Mouse (Mus musculus): Measurements from ENCODE around the gene Clec9a.

Clec9a gene

GRCm38 (mm10) chr6:129408562-129408961, at the start of gene Clec9a:
TSS of gene Clec9a (plus strand) at chr6:129408862.
- DNase-seq = no peak

GRCm38 (mm10) chr6:129359515-129359914, 49.1 kb upstream of the Clec9a start:
- no peak for DNase-seq

GRCm38 (mm10) chr6:129363942-129364341, 44.7 kb upstream of the Clec9a start:
- DNase-seq = no peak

GRCm38 (mm10) chr6:129365959-129366359, 42.7 kb upstream of the Clec9a start:
- no peak for DNase-seq

GRCm38 (mm10) chr6:129369374-129370132, 39.1 kb upstream of the Clec9a start:
- no peak for DNase-seq

- DNase-seq = no peak
Observed at GRCm38 (mm10) chr6:129374937-129375471, 33.7 kb upstream of the Clec9a start.

- DNase-seq = no peak
Observed at GRCm38 (mm10) chr6:129380454-129380853, 28.2 kb upstream of the Clec9a start.

- no peak for DNase-seq
Observed at GRCm38 (mm10) chr6:129381736-129382135, 26.9 kb upstream of the Clec9a start.

GRCm38 (mm10) chr6:129383466-129383865, 25.2 kb upstream of the Clec9a start:
- DNase-seq = no peak

- no peak for DNase-seq
Observed at GRCm38 (mm10) chr6:129385000-129385399, 23.7 kb upstream of the Clec9a start.

- DNase-seq = no peak
Observed at GRCm38 (mm10) chr6:129385774-129386173, 22.9 kb upstream of the Clec9a start, which contains the start of gene Clec12b. TSS of gene Clec12b (minus strand) at chr6:129385874.

- no peak for DNase-seq
Observed at GRCm38 (mm10) chr6:129393087-129393720, 15.5 kb upstream of the Clec9a start.

- DNase-seq = no peak
Observed at GRCm38 (mm10) chr6:129393732-129394131, 14.9 kb upstream of the Clec9a start.

GRCm38 (mm10) chr6:129396997-129397396, 11.7 kb upstream of the Clec9a start, which contains the start of gene Clec1b:
TSS of gene Clec1b (plus strand) at chr6:129397297.
- DNase-seq = no peak

- DNase-seq = peak; percentile 43
Observed at GRCm38 (mm10) chr6:129399945-129400344, 8.7 kb upstream of the Clec9a start.

- DNase-seq = no peak
Observed at GRCm38 (mm10) chr6:129402404-129402803, 6.3 kb upstream of the Clec9a start.

- no peak for DNase-seq
Observed at GRCm38 (mm10) chr6:129403391-129403790, 5.3 kb upstream of the Clec9a start.

GRCm38 (mm10) chr6:129405999-129406398, 2.7 kb upstream of the Clec9a start:
- DNase-seq = no peak

- no peak for DNase-seq
Observed at GRCm38 (mm10) chr6:129407324-129407723, 1.3 kb upstream of the Clec9a start.

GRCm38 (mm10) chr6:129414177-129414576, 5.5 kb downstream of the Clec9a start:
- no peak for DNase-seq

- DNase-seq = no peak
Observed at GRCm38 (mm10) chr6:129422311-129422710, 13.6 kb downstream of the Clec9a start.

GRCm38 (mm10) chr6:129423040-129423733, 14.5 kb downstream of the Clec9a start:
- peak; percentile 23 for DNase-seq

- peak; percentile 84 for DNase-seq
Observed at GRCm38 (mm10) chr6:129423734-129424072, 15.0 kb downstream of the Clec9a start.
